Mouse (Mus musculus) yolk sac, embryonic 10.5 days (tissue): ENCODE data around the gene Plb1.

ENCODE experiments used
- DNase-seq: peaks from one replicate; pipeline ENCODE4 v3.0.0-alpha.2; 2017; ENCODE audit warnings: low spot score

The Plb1 gene

DNA sequence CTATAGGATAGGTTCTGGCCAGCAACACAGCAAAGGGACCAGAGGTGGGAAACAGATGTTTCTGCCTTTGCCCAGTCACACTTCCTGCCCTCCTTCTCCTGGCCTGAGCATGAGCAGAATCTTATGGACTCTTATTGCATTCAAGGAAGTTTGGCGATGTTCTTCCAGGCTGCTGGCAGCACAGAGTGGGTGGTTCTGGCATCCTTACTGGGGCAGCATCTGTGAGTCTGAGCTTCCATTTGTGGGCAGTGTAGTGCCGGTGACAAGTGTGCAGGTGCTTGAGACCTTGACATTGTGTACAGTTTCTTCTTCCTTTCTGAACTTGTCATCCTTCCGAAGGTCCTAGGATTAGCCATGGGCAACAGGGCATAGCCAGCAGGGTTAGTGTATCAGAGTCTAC lies 12.9 kb downstream of the Plb1 start:
- DNase-seq = no peak

DNA sequence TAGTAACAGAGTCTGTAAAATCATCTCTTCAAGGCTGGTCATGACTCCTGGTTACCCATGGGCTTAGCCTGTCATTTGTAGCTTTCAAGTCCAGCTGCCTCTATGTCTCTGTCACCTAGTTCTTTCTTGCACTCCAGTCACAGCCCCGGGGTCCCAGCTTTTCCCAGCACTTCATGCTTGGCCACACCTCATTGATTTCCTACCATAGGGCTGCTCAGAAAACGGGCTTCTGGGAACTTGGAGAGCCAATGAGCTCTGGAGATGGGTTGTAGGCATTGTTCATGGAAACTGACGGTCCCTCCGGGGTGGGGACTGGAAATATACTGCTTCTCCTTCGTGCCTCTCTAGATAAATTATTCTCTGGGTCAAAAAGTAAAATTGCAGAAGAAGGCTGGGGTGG lies 28.2 kb downstream of the Plb1 start:
- DNase-seq = no peak

DNA sequence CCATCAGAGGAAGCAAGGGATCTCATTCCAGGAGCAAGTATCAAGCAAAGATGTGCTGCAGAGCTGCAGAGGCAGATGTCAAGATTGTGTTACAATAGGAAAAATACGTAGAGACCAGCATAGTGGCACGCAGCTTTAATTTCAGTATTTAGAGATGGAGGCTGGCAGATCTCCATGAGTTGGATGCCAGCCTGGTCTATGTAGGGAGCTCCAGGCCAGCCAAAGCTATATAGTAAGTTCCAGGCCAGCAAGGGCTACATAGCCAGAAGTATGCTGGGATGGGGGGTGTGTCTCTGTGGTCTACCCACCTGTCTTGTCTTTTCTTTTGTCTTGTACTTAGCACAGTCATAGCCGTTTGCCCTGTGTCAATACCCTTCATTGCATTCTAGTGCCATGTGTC lies 28.7 kb downstream of the Plb1 start:
- DNase-seq = no peak

DNA sequence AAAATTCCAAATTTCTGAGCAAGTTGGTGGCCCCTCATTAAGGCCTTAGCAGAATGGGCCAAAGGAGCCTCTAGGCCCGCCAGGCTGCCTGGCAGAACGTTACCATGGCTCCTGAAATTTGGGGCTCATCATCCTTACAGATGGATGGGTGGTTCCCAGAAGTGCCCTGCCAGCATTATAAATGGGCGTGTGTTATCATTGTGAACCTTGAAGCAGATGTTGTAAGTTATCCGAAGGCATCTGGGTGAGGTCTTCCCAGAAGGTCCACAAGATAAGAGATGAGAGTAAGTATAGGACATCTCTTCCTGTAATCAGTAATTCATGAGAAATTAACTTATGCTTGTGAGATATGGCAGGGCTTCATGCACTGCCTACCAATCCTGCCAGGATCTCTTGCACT lies 30.0 kb downstream of the Plb1 start:
- DNase-seq = no peak

DNA sequence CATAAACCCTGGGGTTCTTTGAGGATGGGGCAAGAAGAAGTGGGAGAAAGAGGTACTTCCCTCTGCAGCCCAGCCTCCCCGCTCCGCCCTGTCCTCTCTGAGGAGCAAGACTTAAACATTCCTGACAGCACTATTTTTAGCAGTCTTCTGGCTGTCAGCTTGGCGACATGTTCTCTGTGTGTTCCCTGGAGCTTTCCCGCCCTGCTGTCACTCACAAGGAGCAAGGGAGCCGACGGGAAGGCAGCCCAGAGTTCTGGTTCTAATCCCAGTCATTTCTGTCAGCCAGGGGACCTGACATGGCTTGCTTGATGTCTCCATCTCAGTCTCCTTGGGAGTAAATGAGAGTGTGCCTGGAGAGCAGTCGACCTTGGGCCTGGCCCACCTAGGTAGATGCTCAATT lies 40.0 kb downstream of the Plb1 start:
- DNase-seq = no peak

DNA sequence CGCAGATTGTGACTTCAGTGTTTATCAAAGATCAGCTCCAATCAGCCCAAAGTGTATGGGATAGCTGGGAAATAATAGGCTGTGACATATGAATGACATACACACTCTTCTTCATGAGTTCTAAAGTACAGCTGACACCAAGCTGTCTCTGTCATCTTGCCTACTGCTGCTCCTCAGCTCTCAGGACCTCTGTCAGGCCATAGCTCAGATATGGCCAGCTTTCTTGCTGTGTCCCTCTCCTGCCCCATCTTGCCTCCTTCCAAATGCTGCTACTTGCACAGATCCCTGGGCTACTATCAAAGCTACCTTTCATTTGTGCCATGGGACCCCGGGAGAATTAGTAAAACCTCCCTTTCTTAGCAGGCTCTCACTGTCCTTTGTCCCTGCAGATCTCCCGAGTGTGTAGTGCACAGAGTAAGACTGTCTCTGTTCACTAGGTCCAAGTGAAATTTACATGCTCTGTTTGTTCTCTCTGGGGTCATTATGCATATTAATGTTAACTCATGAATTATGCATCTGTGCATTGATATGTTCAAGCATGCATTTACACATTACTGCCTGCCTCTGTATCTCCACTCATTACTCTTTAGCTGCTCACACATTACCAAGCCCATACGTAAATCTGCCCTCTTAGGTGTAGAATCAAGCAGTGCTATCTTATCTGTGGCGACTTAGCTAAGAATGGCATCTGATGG lies 45.6 kb downstream of the Plb1 start:
- no peak for DNase-seq

DNA sequence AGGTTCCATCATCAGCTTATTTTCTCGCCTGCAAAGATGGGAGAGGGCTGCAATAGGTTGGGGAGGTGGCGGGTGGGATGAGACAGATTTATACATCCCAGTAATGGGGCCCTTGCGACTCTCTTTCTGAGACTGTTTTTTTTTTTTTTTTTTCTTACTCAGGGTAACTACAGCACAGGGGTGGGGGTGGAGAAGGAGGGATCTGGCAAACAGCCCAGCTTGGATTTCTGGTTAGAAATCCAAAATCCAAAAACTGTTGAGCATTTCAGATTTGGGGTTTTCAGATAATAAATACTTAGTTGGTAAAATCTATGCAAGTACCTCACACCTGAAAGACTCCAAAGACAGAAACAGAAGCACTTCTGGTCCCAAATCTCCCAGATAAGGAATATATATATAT lies 47.6 kb downstream of the Plb1 start:
- DNase-seq = no peak

DNA sequence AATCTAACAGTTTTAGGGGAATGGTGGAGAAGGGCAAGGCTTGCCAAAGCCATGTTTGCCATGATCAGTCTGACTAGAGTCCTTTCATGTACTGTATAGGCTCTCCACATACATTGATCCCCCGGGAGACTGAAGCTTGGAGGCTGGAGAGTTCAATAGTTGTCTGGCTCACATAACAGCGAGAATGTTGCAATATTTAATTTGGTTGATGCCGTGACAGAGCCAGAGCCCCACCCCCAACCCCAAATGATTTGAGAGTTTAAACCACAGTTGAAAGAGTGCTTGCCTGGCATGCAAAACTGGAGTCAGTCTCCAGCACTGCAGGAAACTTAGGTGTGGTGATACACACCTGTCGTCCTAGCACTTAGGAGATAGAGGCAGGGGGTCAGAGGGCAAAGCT lies 49.8 kb downstream of the Plb1 start:
- no peak for DNase-seq

DNA sequence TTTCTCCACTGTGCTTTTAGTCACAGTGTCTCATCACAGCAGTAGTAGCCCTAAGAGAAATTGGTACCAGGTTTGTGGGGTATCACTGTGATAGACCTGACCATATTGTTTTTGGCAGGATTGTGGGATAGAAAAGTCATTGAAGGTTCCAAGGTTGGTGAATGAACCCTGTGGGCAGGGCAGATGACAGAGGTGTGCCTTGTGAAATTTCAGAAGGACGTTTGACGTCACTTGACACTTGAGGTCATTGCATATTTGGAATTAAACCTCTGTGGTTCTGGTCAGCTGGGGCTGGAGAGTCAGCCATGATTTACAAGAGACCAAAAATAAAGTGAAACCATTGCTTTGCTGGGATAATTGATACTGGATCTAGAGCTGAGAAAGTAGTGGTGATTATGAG lies 50.9 kb downstream of the Plb1 start:
- no peak for DNase-seq

DNA sequence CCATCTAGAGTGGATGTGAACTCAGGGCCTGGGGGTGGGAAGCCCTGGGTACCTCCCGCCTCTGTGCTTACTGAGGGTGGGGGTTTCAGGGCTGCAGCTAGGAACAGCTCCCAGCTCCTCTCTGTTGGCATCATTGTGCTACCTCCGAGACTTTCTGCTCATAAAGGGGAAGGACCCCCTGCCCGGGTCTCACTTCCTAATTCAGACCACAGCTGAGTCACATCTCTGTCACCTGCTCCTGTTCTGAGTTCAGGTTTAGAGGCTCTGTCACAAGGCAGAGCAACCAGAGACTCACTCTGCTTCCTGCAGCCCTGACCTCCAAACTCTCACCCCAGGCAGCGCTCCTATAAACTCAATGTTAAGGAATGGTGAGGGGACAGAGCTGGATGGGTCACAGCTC lies 53.8 kb downstream of the Plb1 start:
- no peak for DNase-seq

DNA sequence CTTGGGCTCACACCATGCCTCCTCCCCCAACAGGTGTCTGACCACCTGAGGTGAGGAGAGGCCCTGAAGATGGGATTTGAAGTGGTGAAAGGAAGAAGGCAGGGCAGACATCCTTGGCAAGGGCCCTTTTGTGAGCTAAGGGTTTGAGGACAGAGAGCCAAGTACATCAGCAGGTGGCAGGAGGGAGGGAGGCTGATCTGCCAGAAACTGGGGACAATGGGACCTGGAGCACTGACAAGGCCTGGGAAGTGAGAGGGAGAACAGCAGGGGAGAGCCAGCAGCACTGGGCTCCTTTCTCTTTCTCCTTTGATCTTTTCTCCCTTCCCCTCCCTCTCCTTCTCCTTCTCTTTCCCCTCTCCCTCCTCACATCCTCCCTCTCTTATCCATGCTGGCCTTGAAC lies 55.5 kb downstream of the Plb1 start:
- no peak for DNase-seq

DNA sequence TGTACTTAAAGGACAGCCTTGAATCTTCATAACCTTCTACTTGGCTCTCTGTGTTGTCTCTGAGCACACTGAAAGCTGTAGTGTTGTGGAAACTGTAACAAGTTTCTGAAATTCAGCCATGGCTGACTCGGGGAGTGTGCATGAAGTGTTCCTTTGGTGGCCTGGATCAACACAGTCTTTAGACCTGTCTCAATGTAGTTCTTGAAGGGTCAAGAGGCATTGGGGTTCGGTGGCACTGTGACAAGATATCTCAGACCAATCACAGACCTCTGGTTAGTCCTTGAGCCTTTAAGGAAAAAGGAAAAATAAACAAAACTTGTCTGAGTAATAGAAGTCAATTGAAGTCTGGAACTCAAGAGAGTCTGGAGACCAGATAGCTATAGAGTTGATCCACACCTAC lies 58.8 kb downstream of the Plb1 start:
- no peak for DNase-seq

DNA sequence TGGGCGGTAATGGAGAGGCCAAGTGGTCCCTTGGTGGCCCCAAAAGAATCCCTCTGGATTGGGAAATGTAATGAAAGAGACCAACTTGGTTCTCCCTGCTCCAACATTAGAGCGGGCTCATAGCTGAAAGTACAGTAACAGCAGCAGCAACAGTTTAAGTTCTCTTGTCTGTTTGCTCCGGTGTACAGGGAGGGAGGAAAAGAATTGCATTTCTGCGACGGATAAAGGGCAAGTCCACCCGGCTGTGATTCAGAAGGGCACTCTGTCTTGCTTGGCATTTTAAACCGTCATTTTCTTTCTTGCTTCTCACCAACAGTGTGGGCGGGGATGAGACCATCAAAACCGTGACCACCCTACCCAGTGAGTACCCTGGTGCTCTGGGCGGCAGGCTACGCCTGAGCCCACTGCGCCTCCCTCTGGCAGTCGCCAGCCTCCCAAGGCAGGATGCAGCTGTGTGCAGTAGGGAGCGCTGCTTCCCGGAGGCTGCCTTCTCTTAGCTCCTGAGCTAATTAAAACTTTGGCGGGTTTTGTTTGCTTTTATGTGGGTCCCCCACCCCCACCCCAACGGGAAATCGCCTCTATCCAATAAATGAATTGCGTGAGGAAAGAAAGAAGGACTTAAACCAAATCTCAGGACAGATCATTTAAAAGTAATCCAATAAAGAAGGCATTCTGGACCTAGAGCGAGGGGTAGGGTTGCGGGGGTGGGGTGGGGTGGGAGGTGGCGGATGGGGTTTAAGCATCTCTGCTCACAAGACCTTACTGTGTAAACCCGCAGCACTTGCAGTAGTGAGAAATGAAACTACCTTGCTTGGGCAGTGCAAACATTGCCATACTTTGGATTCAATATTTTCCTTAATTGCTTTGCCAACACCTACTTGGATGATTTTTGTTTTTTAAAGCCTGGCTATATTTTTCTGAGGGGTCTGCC lies 70.7 kb downstream of the Plb1 start:
- peak; percentile 18 for DNase-seq

DNA sequence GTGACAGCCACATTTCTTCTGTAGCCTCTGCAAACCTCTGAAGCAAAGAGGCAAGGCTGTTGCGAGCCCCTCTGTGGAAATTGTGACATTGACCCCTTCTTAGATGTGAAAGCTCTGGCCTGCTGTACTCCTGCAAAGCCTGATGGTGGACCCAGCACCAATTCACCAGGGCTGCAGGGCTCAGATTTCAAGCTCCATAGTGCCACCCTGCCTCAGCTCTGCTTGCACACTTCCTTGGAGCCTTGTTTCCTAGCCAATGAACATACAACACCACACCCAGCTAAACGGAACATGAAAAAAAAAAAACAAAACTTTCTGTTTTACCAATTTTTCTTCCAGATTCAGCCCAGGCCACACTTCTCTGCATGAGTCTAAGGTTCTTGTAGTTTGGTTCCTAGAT lies 74.6 kb downstream of the Plb1 start:
- DNase-seq = no peak

DNA sequence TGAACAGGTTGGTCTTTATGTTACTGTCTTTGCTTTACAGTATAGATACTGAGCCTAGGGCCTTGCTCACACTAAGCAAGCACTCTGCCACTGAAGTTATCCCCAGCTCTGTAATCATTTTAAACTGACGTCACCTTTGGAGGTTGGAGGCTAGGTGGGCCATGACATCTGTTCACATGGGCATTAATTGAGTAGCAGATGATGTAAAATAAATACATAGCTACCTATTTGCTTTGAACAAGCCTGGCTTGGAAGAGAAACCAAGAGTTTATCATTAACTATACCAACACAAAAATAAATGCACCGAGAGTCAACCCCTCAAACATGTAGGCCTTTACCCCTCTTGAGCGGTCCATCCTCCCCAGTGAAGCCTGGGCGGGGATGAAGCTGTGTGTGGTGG lies 76.1 kb downstream of the Plb1 start:
- no peak for DNase-seq

DNA sequence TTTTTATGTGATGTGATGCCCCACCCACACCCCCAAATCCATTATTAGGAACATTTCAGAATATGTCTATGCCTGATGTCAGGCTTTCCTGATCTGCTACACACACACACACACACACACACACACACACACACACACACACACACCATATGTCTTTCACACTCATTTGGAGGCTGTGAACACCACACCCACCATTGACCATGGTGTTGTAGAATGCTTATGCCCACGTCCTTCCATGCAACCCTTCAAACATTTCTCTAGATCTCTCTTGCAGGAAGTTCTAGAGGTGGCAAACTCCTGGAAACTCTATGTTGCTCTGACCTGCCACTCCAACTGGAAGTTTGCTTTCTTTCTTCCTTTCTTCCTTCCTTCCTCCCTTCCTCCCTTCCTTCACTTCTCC lies 77.2 kb downstream of the Plb1 start:
- DNase-seq = no peak

DNA sequence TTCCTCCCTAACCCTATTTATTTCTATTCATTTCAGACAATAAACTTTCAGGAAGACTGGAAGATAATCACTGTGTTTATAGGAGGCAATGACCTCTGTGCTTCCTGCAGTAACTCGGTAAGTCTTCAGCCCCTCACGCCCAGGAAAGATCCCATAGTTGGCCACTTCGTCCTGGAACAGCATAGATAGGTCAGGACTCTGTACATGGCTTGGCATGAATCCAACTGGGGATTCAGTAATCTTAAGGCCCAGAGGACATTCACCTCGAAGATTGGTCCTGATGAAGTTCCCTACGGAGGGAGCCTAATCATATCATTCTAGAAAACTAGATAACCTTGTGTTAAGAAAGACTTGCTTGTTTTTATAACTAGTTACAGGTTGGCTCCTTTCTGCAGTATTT lies 78.3 kb downstream of the Plb1 start:
- DNase-seq = no peak

DNA sequence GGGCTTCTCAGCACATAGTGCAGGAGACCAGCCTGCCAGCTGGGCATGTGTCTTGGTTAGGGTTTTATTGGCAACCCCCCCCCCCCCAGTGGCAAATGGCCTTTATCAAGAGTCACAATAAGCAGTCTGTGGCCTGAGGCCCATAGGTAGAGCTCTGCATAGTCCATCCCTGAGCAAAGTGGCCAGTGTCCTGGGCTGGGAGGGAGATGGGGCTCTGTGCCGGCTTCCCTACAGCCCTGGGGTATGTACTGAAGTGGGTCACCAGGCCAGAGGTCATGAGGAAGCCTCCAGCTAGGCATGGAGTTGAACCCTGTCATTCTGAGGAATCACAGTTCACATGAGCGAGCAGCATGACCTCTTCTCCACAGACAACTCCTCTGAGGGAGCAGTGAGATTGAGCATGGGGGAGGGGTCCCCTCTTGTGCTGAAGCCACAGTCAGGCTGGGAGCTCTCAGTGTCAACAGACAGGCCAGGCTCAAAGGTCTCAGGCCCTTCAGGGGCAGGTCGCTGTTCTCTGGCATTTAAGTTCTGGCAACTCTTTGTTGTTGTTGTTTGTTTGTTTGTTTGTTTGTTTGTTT lies 79.2 kb downstream of the Plb1 start:
- DNase-seq = peak; percentile 70

DNA sequence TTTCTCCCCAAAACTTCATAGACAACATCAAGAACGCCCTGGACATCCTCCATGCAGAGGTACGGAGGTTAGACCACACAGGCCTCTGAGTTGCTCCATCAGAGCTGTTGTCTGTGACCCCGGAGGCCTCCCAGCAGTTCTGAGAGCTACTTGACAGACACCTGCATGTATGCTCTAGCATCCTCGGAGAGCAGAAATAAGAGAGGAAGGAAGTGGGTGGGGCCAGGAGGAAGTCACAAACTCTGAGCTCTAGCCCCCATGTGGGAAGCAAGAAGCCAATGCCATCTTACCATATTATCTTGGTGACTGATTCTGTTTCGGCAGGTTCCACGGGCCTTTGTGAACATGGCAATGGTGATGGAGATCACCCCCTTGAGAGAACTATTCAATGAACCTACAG lies 81.2 kb downstream of the Plb1 start:
- DNase-seq = no peak

DNA sequence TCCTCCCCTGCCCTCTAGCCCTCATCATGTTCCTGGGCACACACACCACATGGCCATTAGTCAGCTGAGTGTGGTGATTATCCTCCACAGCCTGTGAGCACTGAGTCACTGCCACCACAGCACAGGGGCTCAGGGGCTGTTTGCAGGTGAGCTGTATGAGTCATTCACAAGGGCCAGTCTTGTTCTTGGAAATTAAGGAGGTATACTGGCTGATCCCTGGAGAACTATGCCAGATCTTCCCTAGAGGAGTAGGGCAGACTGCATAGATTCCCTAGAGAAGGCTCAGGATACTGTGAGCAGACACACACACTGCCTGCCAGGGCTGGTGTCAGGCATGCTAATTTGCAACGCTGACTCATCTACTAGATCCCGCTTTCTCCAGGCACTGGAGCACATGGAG lies 82.2 kb downstream of the Plb1 start:
- DNase-seq = no peak

DNA sequence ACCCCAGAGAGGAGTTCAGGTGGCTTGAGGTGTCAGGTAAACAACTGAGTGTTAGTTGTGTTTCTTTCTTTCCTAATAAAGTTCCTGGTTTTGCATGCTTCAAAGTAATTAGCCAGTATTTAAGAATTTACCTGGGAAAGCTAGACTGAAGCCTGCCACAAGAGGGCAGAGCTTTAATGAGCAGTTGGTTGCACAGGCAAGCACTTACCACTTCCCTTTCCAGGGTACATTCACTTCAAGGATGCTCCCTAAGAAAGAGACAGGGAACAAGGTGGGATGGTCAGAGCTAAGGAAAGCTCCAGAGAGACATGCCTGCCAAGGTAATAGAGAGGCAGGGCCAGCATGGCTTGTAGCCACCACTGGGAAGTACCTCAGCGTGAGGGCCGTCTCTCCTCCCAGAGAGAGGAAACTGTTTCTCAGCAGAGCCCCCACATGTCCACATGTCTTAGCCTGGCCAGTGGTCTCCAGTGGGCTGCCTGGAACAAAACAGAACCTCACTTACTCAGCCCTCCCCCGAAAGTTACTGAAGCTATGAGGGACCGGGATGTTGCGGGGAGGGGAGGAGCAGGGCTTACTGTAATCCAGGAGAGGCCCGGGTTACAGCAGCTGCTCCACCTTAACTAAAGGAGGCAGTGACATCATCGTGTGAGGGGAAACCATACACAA lies 89.8 kb downstream of the Plb1 start:
- no peak for DNase-seq

DNA sequence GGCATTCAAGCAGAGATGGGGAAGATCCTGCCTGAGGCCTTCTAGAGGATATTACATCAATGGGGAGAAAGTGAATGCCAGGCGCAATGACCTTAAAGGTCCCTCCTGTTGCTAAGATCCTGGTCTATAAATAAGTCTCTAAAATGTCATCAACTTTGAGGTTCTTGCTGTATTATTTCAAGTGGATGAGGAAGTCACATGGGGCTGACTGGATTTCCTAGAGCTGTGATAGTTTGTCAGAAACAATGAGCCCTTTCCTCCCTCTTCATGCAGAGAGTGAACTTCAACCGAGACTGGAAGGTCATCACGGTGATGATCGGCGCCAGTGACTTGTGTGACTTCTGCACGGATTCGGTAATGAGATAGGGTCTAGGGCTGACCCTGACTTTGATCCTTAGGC lies 95.6 kb downstream of the Plb1 start:
- DNase-seq = no peak

DNA sequence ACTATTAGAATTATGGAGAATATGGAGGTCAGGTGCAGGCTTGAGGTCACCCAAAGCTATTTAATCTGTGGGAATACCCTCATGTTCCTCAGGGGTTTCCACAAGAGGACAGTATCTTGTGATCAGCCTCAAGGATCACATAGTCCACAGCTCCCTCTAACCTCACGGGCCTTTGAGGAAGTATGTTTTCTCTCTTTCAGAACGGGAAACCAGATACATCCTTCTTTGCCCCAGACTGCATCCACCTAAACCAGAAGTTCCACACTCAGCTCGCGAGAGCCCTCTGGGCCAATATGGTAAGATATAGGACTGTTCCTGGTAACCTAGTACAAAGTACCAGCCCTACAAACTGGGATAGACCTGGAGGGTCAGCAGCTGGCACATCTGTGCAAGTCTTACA lies 100.1 kb downstream of the Plb1 start:
- DNase-seq = no peak
